In genomic region chr15:6707551-6707935, GRCm38 (mm10) we compare ENCODE assay signal across 8 mouse cellular contexts. TPM values are rescaled to one million over a fixed set of nuclear protein-coding genes. Genes with fewer than 3 reads are reported as not detected.
DNase-seq lines count a peak whose midpoint lies in the region.

No protein-coding gene starts in this region.

- peaks cover 24% of the 10 kb centered on the region for H3K4me1 ChIP-seq in hindbrain, embryonic 10.5 days (replicated peaks)

- WGBS in hindbrain, embryonic 10.5 days: under 1% methylated on average over 43 of the region's 43 CpGs

- H3K4me3 ChIP-seq in hindbrain, embryonic 10.5 days: peak overlapping the region; percentile 96

- H3K9me3 ChIP-seq in hindbrain, embryonic 10.5 days: no peaks in the 10 kb centered on the region

- H3K27me3 ChIP-seq in hindbrain, embryonic 10.5 days (ENCODE audit: insufficient read depth, poor library complexity, severe bottlenecking): no peaks in the 10 kb centered on the region

- peak; percentile 90 for DNase-seq in Muller cell, postnatal 12 days (ENCODE audit: inconsistent ontology term)
- DNase-seq in cerebellum, adult 9-10 months: peak; percentile 76
- DNase-seq in forelimb bud, embryonic 11.5 days (ENCODE audit: low read depth, low spot score): peak; percentile 65
- DNase-seq in hindbrain, embryonic 10.5 days (ENCODE audit: low spot score): peak; percentile 81
- DNase-seq in layer of hippocampus, postnatal 14 days (ENCODE audit: low spot score in 2 of 2): peak; percentile 33 to 54
- peak; percentile 54 for DNase-seq in lung, postnatal 25 days (ENCODE audit: low spot score)
- peak; percentile 79 for DNase-seq in retina, embryonic 14.5 days (ENCODE audit: low spot score)
- DNase-seq in thymus, postnatal 4 days: peak; percentile 77

- peak overlapping the region; percentile 96 for H3K27ac ChIP-seq in hindbrain, embryonic 10.5 days

- no peaks in the 10 kb centered on the region for H3K36me3 ChIP-seq in hindbrain, embryonic 10.5 days

RNA-seq across cellular contexts. Expression of gene Rictor, which starts 0.6 kb away (rescaled TPM):
- 38.1 and 38.3 TPM in 2 replicates for polyA plus RNA-seq in hindbrain, embryonic 10.5 days (2016; fragmentation: Nextera tagmentation; extraction: Ambion mirVana)
- total RNA-seq in layer of hippocampus, postnatal 14 days (2021): 10 to 100 TPM; 39.4 to 42.6 TPM

Comparison
In these comparisons a context has a peak if more than half of its experiments do, and no peak if none do; other contexts are left out.
1. Peak in every context shown above with its lines: DNase-seq, H3K4me3 ChIP-seq and H3K27ac ChIP-seq.